Mouse (Mus musculus): ENCODE results near the gene Spata32.

Gene Spata32

GRCm38 (mm10) chr11:103173041-103173770, 45.0 kb downstream of the Spata32 start:
- no peak for DNase-seq

- DNase-seq: no peak
Observed at GRCm38 (mm10) chr11:103172392-103173040, 45.7 kb downstream of the Spata32 start.

GRCm38 (mm10) chr11:103171703-103172391, 46.4 kb downstream of the Spata32 start:
- DNase-seq: peak; percentile 68

- DNase-seq: peak; percentile 57
Observed at GRCm38 (mm10) chr11:103171286-103171620, 47.0 kb downstream of the Spata32 start.

GRCm38 (mm10) chr11:103170494-103171285, 47.5 kb downstream of the Spata32 start, which contains the start of gene Fmnl1:
Gene Fmnl1 (plus strand): TSS chr11:103171107.
- peak; percentile 66 for DNase-seq

GRCm38 (mm10) chr11:103170111-103170493, 48.1 kb downstream of the Spata32 start:
- no peak for DNase-seq

GRCm38 (mm10) chr11:103169664-103170063, 48.6 kb downstream of the Spata32 start:
- no peak for DNase-seq

GRCm38 (mm10) chr11:103168690-103169390, 49.4 kb downstream of the Spata32 start:
- peak; percentile 81 for DNase-seq

GRCm38 (mm10) chr11:103164391-103164790, 53.8 kb downstream of the Spata32 start:
- DNase-seq: no peak

- no peak for DNase-seq
Observed at GRCm38 (mm10) chr11:103162132-103162531, 56.1 kb downstream of the Spata32 start.

GRCm38 (mm10) chr11:103161449-103161848, 56.8 kb downstream of the Spata32 start:
- DNase-seq: no peak

GRCm38 (mm10) chr11:103160738-103161137, 57.5 kb downstream of the Spata32 start:
- DNase-seq: no peak

GRCm38 (mm10) chr11:103158621-103159478, 59.4 kb downstream of the Spata32 start:
- peak; percentile 99 for DNase-seq

Data from kidney, adult 18-20 months (tissue).